Mouse (Mus musculus): ENCODE results near the gene Phf19. TPM values are rescaled to one million over a fixed set of nuclear protein-coding genes. Genes with fewer than 3 reads are reported as not detected.

Phf19 gene
- total and polyA plus RNA-seq, 3 experiments = 10.2 to 26.2 TPM; not detected in 1

GRCm38 (mm10) chr2:34893950-34894349 lies 19.9 kb downstream of the Phf19 start:
- Histone ChIP-seq H3K27me3 (ENCODE audit: control insufficient read depth in 1 of 2, insufficient read depth in 2 of 2, low read length in 2 of 2) (peaks cover 0 to 1% of the 10 kb centered on the region in 2 experiments; a peak in 1 of 4 replicates), H3K4me1 (ENCODE audit: control insufficient read depth in 1 of 2, insufficient read depth in 2 of 2, low read length in 2 of 2) (no peaks in the 10 kb centered on the region), H3K4me3 (ENCODE audit: control insufficient read depth in 1 of 2, insufficient read depth in 1 of 2, low read depth in 2 of 2, low read length in 2 of 2) (no peak overlapping the region)

GRCm38 (mm10) chr2:34884186-34884585 lies 29.6 kb downstream of the Phf19 start:
- no peak overlapping the region for H3K27ac ChIP-seq (ENCODE audit: control insufficient read depth, low read depth, low read length)
- peaks cover 15 to 24% of the 10 kb centered on the region in 2 experiments for H3K27me3 ChIP-seq (ENCODE audit: control insufficient read depth in 1 of 2, insufficient read depth in 2 of 2, low read length in 2 of 2)
- H3K36me3 ChIP-seq (ENCODE audit: control insufficient read depth in 1 of 2, insufficient read depth in 2 of 2, low read length in 2 of 2) = no peaks in the 10 kb centered on the region; a peak in 1 of 4 replicates
- H3K9me3 ChIP-seq (replicated peaks; ENCODE audit: insufficient read depth, low read length) = no peaks in the 10 kb centered on the region
- TF ChIP-seq POLR2A (IDR thresholded peaks at IDR 0.05; ENCODE audit: control insufficient read depth in 1 of 2, insufficient read depth in 1 of 2, low read depth in 1 of 2, low read length in 2 of 2, poor library complexity in 1 of 2) (no peak), CHD1 (IDR thresholded peaks at IDR 0.05; ENCODE audit: low read depth, low read length) (no peak), CHD2 (IDR thresholded peaks at IDR 0.05; ENCODE audit: low read length) (no peak), TAL1 (IDR thresholded peaks at IDR 0.05; ENCODE audit: low read length) (no peak), SMC3 (IDR thresholded peaks at IDR 0.05; ENCODE audit: low read depth, low read length) (no peak), USF1 (IDR thresholded peaks at IDR 0.05; ENCODE audit: low read depth, low read length) (no peak)
- no peaks in the 10 kb centered on the region for H3K79me2 ChIP-seq (ENCODE audit: control insufficient read depth, insufficient read depth, low read length, poor library complexity)
- no peak overlapping the region for H3K9ac ChIP-seq (ENCODE audit: control insufficient read depth, low read depth, low read length, poor library complexity, severe bottlenecking)
- H3K4me3 ChIP-seq (ENCODE audit: control insufficient read depth in 1 of 2, insufficient read depth in 1 of 2, low read depth in 2 of 2, low read length in 2 of 2) = no peak overlapping the region
- H3K4me1 ChIP-seq (ENCODE audit: control insufficient read depth in 1 of 2, insufficient read depth in 2 of 2, low read length in 2 of 2) = peaks cover 3 to 8% of the 10 kb centered on the region in 2 experiments; a peak in 2 of 4 replicates
- no peak for DNase-seq (ENCODE audit: low read depth, low spot score)

More at GRCm38 (mm10) chr2:34893950-34894349, 19.9 kb downstream of the Phf19 start:
- no peak overlapping the region for H3K9ac ChIP-seq (ENCODE audit: control insufficient read depth, low read depth, low read length, poor library complexity, severe bottlenecking)
- no peak overlapping the region for H3K27ac ChIP-seq (ENCODE audit: control insufficient read depth, low read depth, low read length)
- no peaks in the 10 kb centered on the region for H3K9me3 ChIP-seq (replicated peaks; ENCODE audit: insufficient read depth, low read length)
- no peak for DNase-seq (ENCODE audit: low read depth, low spot score)
- no peaks in the 10 kb centered on the region for H3K79me2 ChIP-seq (ENCODE audit: control insufficient read depth, insufficient read depth, low read length, poor library complexity)
- H3K36me3 ChIP-seq (ENCODE audit: control insufficient read depth in 1 of 2, insufficient read depth in 2 of 2, low read length in 2 of 2) = no peaks in the 10 kb centered on the region
- TF ChIP-seq ELF1 (IDR thresholded peaks at IDR 0.05; ENCODE audit: low read depth, low read length) (no peak), MAZ (IDR thresholded peaks at IDR 0.05; ENCODE audit: low read depth, low read length) (no peak), GATA1 (IDR thresholded peaks at IDR 0.05; ENCODE audit: low read depth, low read length) (no peak), POLR2AphosphoS5 (IDR thresholded peaks at IDR 0.05; ENCODE audit: borderline replicate concordance, low read depth, low read length) (no peak), TAL1 (IDR thresholded peaks at IDR 0.05; ENCODE audit: low read length) (no peak), E2F4 (IDR thresholded peaks at IDR 0.05; ENCODE audit: borderline replicate concordance, low read depth, low read length) (no peak), EP300 (IDR thresholded peaks at IDR 0.05; ENCODE audit: low read depth in 1 of 2, low read length in 2 of 2) (no peak)

GRCm38 (mm10) chr2:34883190-34883589 lies 30.6 kb downstream of the Phf19 start:
- Histone ChIP-seq H3K9me3 (replicated peaks; ENCODE audit: insufficient read depth, low read length) (no peaks in the 10 kb centered on the region), H3K27ac (ENCODE audit: control insufficient read depth, low read depth, low read length) (no peak overlapping the region), H3K36me3 (ENCODE audit: control insufficient read depth in 1 of 2, insufficient read depth in 2 of 2, low read length in 2 of 2) (no peaks in the 10 kb centered on the region; a peak in 1 of 4 replicates), H3K4me1 (ENCODE audit: control insufficient read depth in 1 of 2, insufficient read depth in 2 of 2, low read length in 2 of 2) (peaks cover 5 to 8% of the 10 kb centered on the region in 2 experiments; a peak in 2 of 4 replicates), H3K4me3 (ENCODE audit: control insufficient read depth in 1 of 2, insufficient read depth in 1 of 2, low read depth in 2 of 2, low read length in 2 of 2) (no peak overlapping the region), H3K79me2 (ENCODE audit: control insufficient read depth, insufficient read depth, low read length, poor library complexity) (no peaks in the 10 kb centered on the region), H3K9ac (ENCODE audit: control insufficient read depth, low read depth, low read length, poor library complexity, severe bottlenecking) (no peak overlapping the region), H3K27me3 (ENCODE audit: control insufficient read depth in 1 of 2, insufficient read depth in 2 of 2, low read length in 2 of 2) (peaks cover 14 to 17% of the 10 kb centered on the region in 2 experiments)
- TF ChIP-seq POLR2AphosphoS2 (IDR thresholded peaks at IDR 0.05; ENCODE audit: low read length) = no peak
- TF ChIP-seq TAL1 (IDR thresholded peaks at IDR 0.05; ENCODE audit: low read length) = no peak
- no peak for TF ChIP-seq MEF2A (IDR thresholded peaks at IDR 0.05; ENCODE audit: extremely low read depth, insufficient replicate concordance, low read depth, low read length, poor library complexity, severe bottlenecking)
- TF ChIP-seq TBP (IDR thresholded peaks at IDR 0.05; ENCODE audit: low read depth, low read length) = no peak
- no peak for TF ChIP-seq MAFK (IDR thresholded peaks at IDR 0.05; ENCODE audit: borderline replicate concordance, low read depth, low read length)
- TF ChIP-seq CHD2 (IDR thresholded peaks at IDR 0.05; ENCODE audit: low read length) = no peak
- no peak for DNase-seq (ENCODE audit: low read depth, low spot score)

Data from MEL (cell line).